Mouse (Mus musculus): ENCODE results near the gene Sbk3. TPM values are rescaled to one million over a fixed set of nuclear protein-coding genes. Genes with fewer than 3 reads are reported as not detected.
"Not testable (repeated sequence)": the region's sequence is repeated elsewhere in the genome, so short reads cannot be mapped to it uniquely, and the experiment has no call there.

Gene Sbk3
- polyA plus RNA-seq, 1 experiment = not detected

DNA sequence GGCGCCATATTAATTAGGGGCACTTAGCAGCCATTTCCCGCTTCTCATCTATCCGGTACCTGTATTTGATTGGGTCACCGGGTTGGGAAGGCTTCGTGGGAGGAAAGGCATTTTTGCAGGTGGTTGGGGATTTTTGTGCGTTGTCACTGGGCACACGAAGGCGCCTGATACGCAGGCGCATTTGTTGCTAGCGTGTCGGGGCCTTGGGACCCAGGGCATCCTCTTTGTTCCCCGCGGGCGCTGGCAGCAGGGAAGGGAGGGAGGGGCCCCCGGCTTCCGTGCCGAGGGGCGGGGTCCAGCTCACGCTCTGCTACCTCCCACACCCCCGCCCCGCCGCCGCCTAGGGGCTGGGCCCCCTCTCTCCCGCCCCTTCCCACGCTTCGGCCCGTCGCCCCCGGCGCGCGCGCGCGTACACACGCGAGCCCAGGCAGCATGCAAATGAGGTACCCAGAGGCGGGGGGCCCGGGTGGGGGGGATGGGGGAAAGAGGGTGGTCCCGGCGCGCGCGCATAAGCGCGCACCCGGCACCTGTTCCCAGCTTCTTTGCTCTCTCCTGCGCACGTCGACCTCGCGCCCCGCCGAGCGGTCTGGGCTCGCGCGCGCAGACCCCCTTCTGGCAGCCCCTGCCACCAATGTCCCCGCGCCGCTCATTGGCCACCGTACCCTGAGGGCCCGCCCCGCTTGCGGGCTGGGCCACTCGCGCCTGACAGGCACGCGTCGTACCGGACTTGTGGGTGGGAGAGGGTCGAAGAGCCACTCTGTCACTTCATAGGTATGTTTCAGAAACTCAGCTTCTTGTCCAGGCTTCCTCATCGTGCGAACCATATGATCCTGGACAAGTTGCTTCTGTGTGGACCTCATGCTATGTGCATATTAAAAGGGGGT is 44.4 kb upstream of the Sbk3 start, which contains the start of gene Gm44973:
Gm44973 (plus strand) TSS at position 379 of the 884 bp plus-strand sequence.
- H3K27ac ChIP-seq (ENCODE audit: control insufficient read depth, insufficient read depth, low read depth, low read length, poor library complexity) = peak within 1 kb of the TSS; percentile 100
- TF ChIP-seq POLR2A (IDR thresholded peaks at IDR 0.05; ENCODE audit: borderline replicate concordance, control insufficient read depth, low read depth, low read length) = peak; percentile 37; the same call in 1 of the 2 replicates
- no peak for TF ChIP-seq CTCF (IDR thresholded peaks at IDR 0.05; ENCODE audit: control insufficient read depth, insufficient read depth, low read length)
- H3K4me3 ChIP-seq (replicated peaks; ENCODE audit: control insufficient read depth, low read depth, low read length) = peak within 1 kb of the TSS; percentile 98
- no peaks in the 10 kb centered on the region; the same call in 1 of the 2 replicates for H3K4me1 ChIP-seq (ENCODE audit: control insufficient read depth, insufficient read depth, low read length)
- under 1% methylated on average over 74 of the region's 76 CpGs for WGBS

DNA sequence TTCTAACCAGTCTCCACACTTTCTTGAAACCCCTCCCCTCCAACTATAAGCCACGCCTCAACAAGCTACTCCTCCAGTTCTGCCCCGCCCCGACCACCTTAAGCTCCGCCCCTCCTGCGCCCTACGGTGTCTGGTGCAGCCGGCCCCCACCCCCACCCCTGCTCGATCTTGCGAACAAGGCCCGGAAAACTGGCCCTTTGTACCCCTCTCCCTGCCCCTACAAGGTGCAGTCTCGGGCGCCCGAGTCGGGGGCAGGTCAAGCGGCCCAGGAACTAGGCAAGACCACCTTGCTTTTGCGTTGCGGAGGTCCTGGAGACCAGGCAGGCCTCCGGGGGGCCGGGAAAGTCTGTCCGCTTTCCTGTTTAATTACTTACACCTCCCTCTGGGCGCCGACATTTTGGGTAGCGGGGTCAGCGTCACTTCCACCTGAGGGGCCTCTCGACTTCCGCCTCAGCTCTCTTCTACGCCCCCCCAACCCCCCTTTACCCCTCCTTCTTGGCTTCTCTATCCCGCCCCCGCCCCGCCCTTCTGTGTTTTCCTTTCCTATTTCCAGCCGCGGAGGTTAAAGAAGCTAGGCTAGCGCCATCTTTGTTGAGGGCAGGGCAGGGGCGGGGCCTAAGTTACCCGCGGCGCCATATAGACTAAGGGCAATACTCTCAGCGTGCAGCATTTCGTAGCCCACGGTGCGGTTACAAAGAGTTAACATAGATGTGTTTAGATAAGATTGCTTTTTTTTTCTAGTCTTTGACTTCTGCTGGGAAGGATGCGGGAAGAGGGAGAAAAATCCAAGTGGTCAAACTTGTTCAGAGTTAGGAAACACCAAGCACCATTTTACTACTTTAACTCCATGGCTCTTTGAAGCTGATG is 43.5 kb upstream of the Sbk3 start, which contains the start of the genes Zfp524 and Fiz1:
Zfp524 (plus strand) TSS at position 165 of the 867 bp plus-strand sequence.
Fiz1 (minus strand) TSS at position 447 of the 867 bp plus-strand sequence.
- under 1% methylated on average over 42 of the region's 42 CpGs for WGBS
- TF ChIP-seq POLR2A (IDR thresholded peaks at IDR 0.05; ENCODE audit: borderline replicate concordance, control insufficient read depth, low read depth, low read length) (no peak), CTCF (IDR thresholded peaks at IDR 0.05; ENCODE audit: control insufficient read depth, insufficient read depth, low read length) (no peak)
- Histone ChIP-seq H3K4me1 (ENCODE audit: control insufficient read depth, insufficient read depth, low read length) (no peaks in the 10 kb centered on the region; the same call in 1 of the 2 replicates), H3K27ac (ENCODE audit: control insufficient read depth, insufficient read depth, low read depth, low read length, poor library complexity) (peak within 1 kb of the TSS; percentile 100), H3K4me3 (replicated peaks; ENCODE audit: control insufficient read depth, low read depth, low read length) (peak within 1 kb of the TSS; percentile 98)

DNA sequence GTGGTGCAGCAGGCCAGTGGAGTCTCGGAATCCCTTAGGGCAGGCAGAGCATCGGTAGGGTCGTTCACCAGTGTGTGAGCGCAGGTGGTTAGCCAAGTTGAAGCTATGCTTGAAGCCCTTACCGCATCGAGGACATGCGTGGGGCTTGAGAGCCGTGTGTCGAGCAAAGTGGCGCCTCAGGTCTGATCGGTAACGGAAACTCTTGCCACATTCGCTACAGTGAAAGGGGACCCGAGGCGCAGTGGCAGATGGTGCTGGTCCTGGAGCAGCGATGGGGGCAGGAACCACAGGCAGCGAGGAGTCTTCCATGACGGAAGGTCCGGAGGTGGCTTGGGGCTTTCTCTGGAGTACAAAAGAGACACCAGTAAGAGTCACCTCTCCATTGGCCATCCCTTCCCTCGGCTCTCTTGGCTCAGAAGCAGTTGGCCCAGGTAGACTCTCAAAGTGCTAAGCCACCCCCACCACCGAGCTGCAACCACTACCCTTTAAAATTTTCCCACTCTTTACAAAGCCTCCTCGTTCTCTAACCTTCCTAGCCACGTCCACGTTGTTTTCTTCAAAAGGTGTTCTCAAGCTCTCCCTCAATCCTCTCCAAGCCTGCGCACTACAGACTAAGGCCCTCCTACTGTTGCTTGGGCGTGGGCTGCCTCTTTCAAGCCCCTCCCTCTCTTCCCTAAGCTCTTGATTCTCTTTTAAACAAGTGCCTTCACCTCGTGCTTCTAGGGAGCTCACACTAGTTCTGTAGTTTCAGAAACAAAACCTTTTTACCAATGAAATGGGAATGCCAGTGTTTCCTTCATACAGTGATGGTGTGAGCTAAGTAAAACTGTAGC is 41.9 kb upstream of the Sbk3 start:
- WGBS = 77% methylated on average over 27 of the region's 27 CpGs
- Histone ChIP-seq H3K27ac (ENCODE audit: control insufficient read depth, insufficient read depth, low read depth, low read length, poor library complexity) (peak overlapping the region; percentile 47; the same call in 1 of the 2 replicates), H3K4me3 (replicated peaks; ENCODE audit: control insufficient read depth, low read depth, low read length) (peak overlapping the region; percentile 3), H3K4me1 (ENCODE audit: control insufficient read depth, insufficient read depth, low read length) (no peaks in the 10 kb centered on the region; the same call in 1 of the 2 replicates)
- no peak for TF ChIP-seq CTCF (IDR thresholded peaks at IDR 0.05; ENCODE audit: control insufficient read depth, insufficient read depth, low read length)
- no peak for TF ChIP-seq POLR2A (IDR thresholded peaks at IDR 0.05; ENCODE audit: borderline replicate concordance, control insufficient read depth, low read depth, low read length)

- H3K4me1 ChIP-seq (ENCODE audit: control insufficient read depth, insufficient read depth, low read length) = no peaks in the 10 kb centered on the region
- no peak overlapping the region for H3K4me3 ChIP-seq (replicated peaks; ENCODE audit: control insufficient read depth, low read depth, low read length)
- WGBS = 93% methylated on average over 26 of the region's 26 CpGs
- no peak for TF ChIP-seq CTCF (IDR thresholded peaks at IDR 0.05; ENCODE audit: control insufficient read depth, insufficient read depth, low read length)
- TF ChIP-seq POLR2A (IDR thresholded peaks at IDR 0.05; ENCODE audit: borderline replicate concordance, control insufficient read depth, low read depth, low read length) = no peak
- H3K27ac ChIP-seq (ENCODE audit: control insufficient read depth, insufficient read depth, low read depth, low read length, poor library complexity) = no peak overlapping the region
These were observed 37.3 kb upstream of the Sbk3 start for GRCm38 (mm10) chr7:5008229-5008628.

DNA sequence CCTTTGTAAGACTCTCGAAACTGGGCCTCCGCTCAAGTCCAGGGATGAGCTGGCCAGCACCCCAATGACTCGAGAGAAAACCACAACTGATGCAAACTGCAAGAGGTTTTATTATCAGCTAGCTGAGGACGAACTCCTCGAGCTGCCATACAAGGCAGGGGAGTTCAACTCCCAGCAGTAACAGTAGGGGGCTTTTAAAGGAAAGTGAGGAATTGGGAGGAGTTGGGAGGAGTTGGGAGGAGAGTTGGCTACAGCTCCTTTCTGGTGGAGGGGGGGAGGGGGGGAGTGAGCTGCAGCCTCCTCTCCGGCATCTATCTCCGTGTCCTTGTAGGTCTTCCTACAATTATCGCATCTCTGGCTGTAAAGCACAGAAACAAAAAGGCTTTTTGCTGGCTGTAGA is 31.9 kb upstream of the Sbk3 start:
- not testable (repeated sequence) for H3K4me3 ChIP-seq (replicated peaks; ENCODE audit: control insufficient read depth, low read depth, low read length); H3K4me1 ChIP-seq (ENCODE audit: control insufficient read depth, insufficient read depth, low read length); H3K27ac ChIP-seq (ENCODE audit: control insufficient read depth, insufficient read depth, low read depth, low read length, poor library complexity)
- WGBS = 80% methylated on average over 8 of the region's 8 CpGs

GRCm38 (mm10) chr7:4999876-5000275 is 28.9 kb upstream of the Sbk3 start:
- H3K4me1 ChIP-seq (ENCODE audit: control insufficient read depth, insufficient read depth, low read length) = no peaks in the 10 kb centered on the region; the same call in none of the 2 replicates
- TF ChIP-seq CTCF (IDR thresholded peaks at IDR 0.05; ENCODE audit: control insufficient read depth, insufficient read depth, low read length) (peak; percentile 41), POLR2A (IDR thresholded peaks at IDR 0.05; ENCODE audit: borderline replicate concordance, control insufficient read depth, low read depth, low read length) (no peak)
- WGBS = 64% methylated on average over 2 of the region's 2 CpGs
- no peak overlapping the region for H3K27ac ChIP-seq (ENCODE audit: control insufficient read depth, insufficient read depth, low read depth, low read length, poor library complexity)
- H3K4me3 ChIP-seq (replicated peaks; ENCODE audit: control insufficient read depth, low read depth, low read length) = no peak overlapping the region

DNA sequence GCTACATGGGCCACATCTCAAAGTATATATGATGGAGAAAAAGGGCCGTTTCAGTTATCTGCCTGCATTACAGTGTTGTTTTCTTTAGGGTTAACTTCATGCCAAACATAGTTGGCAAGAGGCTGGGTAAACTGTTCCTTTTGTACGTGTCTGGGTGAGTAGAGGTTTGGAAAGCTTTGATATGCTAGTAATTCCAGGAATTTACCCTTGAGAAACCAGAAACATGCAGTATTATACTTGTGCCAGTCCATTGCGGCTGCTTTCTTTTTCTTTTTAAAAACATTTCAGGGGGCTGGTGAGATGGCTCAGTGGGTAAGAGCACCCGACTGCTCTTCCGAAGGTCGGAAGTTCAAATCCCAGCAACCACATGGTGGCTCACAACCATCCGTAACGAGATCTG is 26.0 kb upstream of the Sbk3 start:
- Histone ChIP-seq H3K4me3 (replicated peaks; ENCODE audit: control insufficient read depth, low read depth, low read length) (no peak overlapping the region), H3K27ac (ENCODE audit: control insufficient read depth, insufficient read depth, low read depth, low read length, poor library complexity) (no peak overlapping the region), H3K4me1 (ENCODE audit: control insufficient read depth, insufficient read depth, low read length) (no peaks in the 10 kb centered on the region; the same call in none of the 2 replicates)
- TF ChIP-seq CTCF (IDR thresholded peaks at IDR 0.05; ENCODE audit: control insufficient read depth, insufficient read depth, low read length) = no peak
- no peak for TF ChIP-seq POLR2A (IDR thresholded peaks at IDR 0.05; ENCODE audit: borderline replicate concordance, control insufficient read depth, low read depth, low read length)
- 78% methylated on average over 8 of the region's 8 CpGs for WGBS

Measured in bone marrow, adult 2 months (tissue).